Mouse (Mus musculus) stomach, postnatal 0 days (tissue): ENCODE data around the gene Pum1.

Experiments
- CTCF ChIP-seq: IDR thresholded peaks from 2 replicates; pipeline ENCODE4 v1.5.1; 2016; ENCODE audit warnings: antibody characterized with exemption, low read depth, mild to moderate bottlenecking, moderate library complexity
- EP300 ChIP-seq: optimal IDR thresholded peaks from 2 replicates; pipeline ENCODE3; 2016; ENCODE audit warnings: antibody characterized with exemption

- TF ChIP-seq CTCF (no peak), EP300 (no peak)
Observed at GRCm38 (mm10) chr4:130715623-130716022, 52.5 kb downstream of the Pum1 start.
